Mouse (Mus musculus) heart, embryonic 16.5 days (tissue): Measurements from ENCODE around the gene C1s1. TPM values are rescaled to one million over a fixed set of nuclear protein-coding genes. Genes with fewer than 3 reads are reported as not detected.
"Not testable (repeated sequence)": the region's sequence is repeated elsewhere in the genome, so short reads cannot be mapped to it uniquely, and the experiment has no call there.

ENCODE experiments used
- ATAC-seq: fragments of 200-750 bp; cut with Nextera tagmentation; replicated peaks from 2 replicates; pipeline ENCODE4 v1.8.0; 2017; ENCODE audit warnings: moderate number of reproducible peaks; ENCODE audit not compliant: insufficient read depth, low FRiP score; ENCODE audit errors: extremely low read depth
- H3K27ac ChIP-seq: fragments of 300-500 bp; sonication (generic); 2 replicates; pipeline ENCODE4 v1.5.1; 2014; ENCODE audit warnings: mild to moderate bottlenecking, low read length, control low read depth, moderate library complexity
- H3K27me3 ChIP-seq: fragments of 300-500 bp; sonication (generic); 2 replicates; pipeline ENCODE4 v1.6.1; 2014; ENCODE audit warnings: low read length, mixed read lengths; ENCODE audit not compliant: control insufficient read depth, insufficient read depth
- H3K36me3 ChIP-seq: fragments of 300-500 bp; sonication (generic); 2 replicates; pipeline ENCODE4 v1.6.1; 2014; ENCODE audit not compliant: control insufficient read depth, insufficient read depth
- H3K4me1 ChIP-seq: fragments of 300-500 bp; sonication (generic); 2 replicates; pipeline ENCODE4 v1.6.1; 2014; ENCODE audit warnings: low read length, mixed read lengths; ENCODE audit not compliant: control insufficient read depth, insufficient read depth
- H3K4me2 ChIP-seq: fragments of 300-500 bp; sonication (generic); 2 replicates; pipeline ENCODE4 v1.6.1; 2014; ENCODE audit warnings: low read depth, mild to moderate bottlenecking, control low read depth, low read length
- H3K4me3 ChIP-seq: fragments of 300-500 bp; sonication (generic); 2 replicates; pipeline ENCODE4 v1.5.1; 2014; ENCODE audit warnings: mild to moderate bottlenecking, control low read depth, low read length
- H3K9ac ChIP-seq: fragments of 300-500 bp; sonication (generic); 2 replicates; pipeline ENCODE4 v1.6.1; 2014; ENCODE audit warnings: low read length, control low read depth
- H3K9me3 ChIP-seq: fragments of 300-500 bp; sonication (generic); replicated peaks from 2 replicates; pipeline ENCODE4 v1.6.1; 2016; ENCODE audit warnings: low read length; ENCODE audit not compliant: control insufficient read depth
- WGBS: fragments of 180-500 bp; shearing (Covaris S2); extraction: QIAGEN DNeasy Blood & Tissue Kit; methylation state at CpG from one replicate; pipeline ENCODE4 v1.1.7; 2014; 5-methylcytosine and 5-hydroxymethylcytosine counted together
- polyA plus RNA-seq: library from polyadenylated mRNA; unstranded; fragments of >200 nt; fragmentation: Nextera tagmentation; extraction: Ambion mirVana; gene quantifications from 2 replicates; pipeline ENCODE4 v1.2.1, GENCODE M21; 2015

The C1s1 gene
- polyA plus RNA-seq, 1 experiment from 2014 or later: 3.7 TPM

GRCm38 (mm10) chr6:124488952-124489351 lies 53.2 kb downstream of the C1s1 start:
- Histone ChIP-seq H3K4me2 (no peak overlapping the region), H3K4me3 (no peak overlapping the region), H3K36me3 (no peaks in the 10 kb centered on the region), H3K9ac (no peak overlapping the region), H3K27ac (no peak overlapping the region), H3K27me3 (no peaks in the 10 kb centered on the region; the same call in 1 of the 2 replicates), H3K4me1 (no peaks in the 10 kb centered on the region), H3K9me3 (no peaks in the 10 kb centered on the region)
- no peak for ATAC-seq
- WGBS: 67% methylated on average over 4 of the region's 4 CpGs

GRCm38 (mm10) chr6:124487509-124487908 lies 54.6 kb downstream of the C1s1 start:
- 45% methylated on average over 2 of the region's 2 CpGs for WGBS
- Histone ChIP-seq H3K4me2 (no peak overlapping the region), H3K27me3 (no peaks in the 10 kb centered on the region; the same call in 1 of the 2 replicates), H3K9me3 (no peaks in the 10 kb centered on the region), H3K9ac (no peak overlapping the region), H3K27ac (no peak overlapping the region), H3K4me1 (no peaks in the 10 kb centered on the region), H3K36me3 (no peaks in the 10 kb centered on the region), H3K4me3 (no peak overlapping the region)
- ATAC-seq: no peak

- H3K27me3 ChIP-seq: no peaks in the 10 kb centered on the region; the same call in 1 of the 2 replicates
- peak overlapping the region; percentile 13; the same call in 1 of the 2 replicates for H3K4me3 ChIP-seq
- ATAC-seq: no peak
- H3K4me1 ChIP-seq: no peaks in the 10 kb centered on the region
- no peaks in the 10 kb centered on the region for H3K9me3 ChIP-seq
- 29% methylated on average over 21 of the region's 21 CpGs for WGBS
- H3K36me3 ChIP-seq: no peaks in the 10 kb centered on the region
- no peak overlapping the region for H3K9ac ChIP-seq
- H3K4me2 ChIP-seq: peak overlapping the region; percentile 48
- H3K27ac ChIP-seq: no peak overlapping the region
Observed at GRCm38 (mm10) chr6:124485414-124486144, 56.6 kb downstream of the C1s1 start.

GRCm38 (mm10) chr6:124484851-124485250 lies 57.3 kb downstream of the C1s1 start:
- Histone ChIP-seq H3K36me3 (no peaks in the 10 kb centered on the region), H3K4me1 (no peaks in the 10 kb centered on the region), H3K4me3 (no peak overlapping the region), H3K27me3 (no peaks in the 10 kb centered on the region; the same call in 1 of the 2 replicates), H3K27ac (no peak overlapping the region), H3K9ac (no peak overlapping the region), H3K9me3 (no peaks in the 10 kb centered on the region), H3K4me2 (no peak overlapping the region)
- WGBS: 85% methylated on average over 7 of the region's 7 CpGs
- no peak for ATAC-seq

GRCm38 (mm10) chr6:124483831-124484230 lies 58.3 kb downstream of the C1s1 start:
- not testable (repeated sequence) for H3K9me3 ChIP-seq, ATAC-seq, H3K27me3 ChIP-seq, H3K4me2 ChIP-seq, H3K4me1 ChIP-seq, H3K4me3 ChIP-seq, H3K27ac ChIP-seq, H3K36me3 ChIP-seq, H3K9ac ChIP-seq
- WGBS: 79% methylated on average over 3 of the region's 3 CpGs

GRCm38 (mm10) chr6:124481571-124481970 lies 60.6 kb downstream of the C1s1 start:
- H3K4me3 ChIP-seq: no peak overlapping the region
- H3K9me3 ChIP-seq: no peaks in the 10 kb centered on the region
- H3K4me2 ChIP-seq: no peak overlapping the region
- no peak for ATAC-seq
- no peak overlapping the region for H3K9ac ChIP-seq
- WGBS: 27% methylated on average over 6 of the region's 6 CpGs
- H3K27me3 ChIP-seq: no peaks in the 10 kb centered on the region; the same call in 1 of the 2 replicates
- H3K4me1 ChIP-seq: 0 out of 2 replicates have a peak, but pooled peaks cover 4% of the 10 kb centered on the region
- H3K27ac ChIP-seq: no peak overlapping the region
- H3K36me3 ChIP-seq: no peaks in the 10 kb centered on the region

Other genes with a start within 250 kb of the C1s1 start
- 0.30 and 0.50 TPM in 2 replicates for gene Cd163, start 237.7 kb downstream of the C1s1 start, polyA plus RNA-seq
- 28.8 and 31.6 TPM in 2 replicates for gene Pex5, start 127.3 kb downstream of the C1s1 start, polyA plus RNA-seq
- 0.87 TPM in 2 replicates for gene Clstn3, start 77.6 kb downstream of the C1s1 start, polyA plus RNA-seq
- gene C1rl, start 49.2 kb downstream of the C1s1 start, polyA plus RNA-seq: 0.34 and 0.42 TPM in 2 replicates
- 2.1 and 2.4 TPM in 2 replicates for gene C1ra, start 30.0 kb downstream of the C1s1 start, polyA plus RNA-seq
- not detected in 2 replicates for gene C1rb, start 27.9 kb upstream of the C1s1 start, polyA plus RNA-seq
- gene C1s2, start 93.7 kb upstream of the C1s1 start, polyA plus RNA-seq: 0.05 and 0.06 TPM in 2 replicates
- gene Lpcat3, start 120.7 kb upstream of the C1s1 start, polyA plus RNA-seq: 50.1 and 54.2 TPM in 2 replicates
- 125 and 133 TPM in 2 replicates for gene Emg1, start 169.8 kb upstream of the C1s1 start, polyA plus RNA-seq
- 347 and 355 TPM in 2 replicates for gene Phb2, start 170.0 kb upstream of the C1s1 start, polyA plus RNA-seq
- gene Ptpn6, start 196.4 kb upstream of the C1s1 start, polyA plus RNA-seq: 14.6 and 31.3 TPM in 2 replicates
- gene Grcc10, start 199.0 kb upstream of the C1s1 start, polyA plus RNA-seq: 429 and 447 TPM in 2 replicates
- gene Gm45234, start 213.7 kb upstream of the C1s1 start, polyA plus RNA-seq: not detected in 2 replicates
- gene Atn1, start 214.2 kb upstream of the C1s1 start, polyA plus RNA-seq: 9.4 and 10.4 TPM in 2 replicates
- gene Eno2, start 227.3 kb upstream of the C1s1 start, polyA plus RNA-seq: 3.7 and 4.3 TPM in 2 replicates
- gene Lrrc23, start 237.4 kb upstream of the C1s1 start, polyA plus RNA-seq: 2.5 and 5.7 TPM in 2 replicates